Mouse (Mus musculus): ENCODE measurements at regions not wholly inside any gene's neighbourhood (a gene's known extent, or its start where the extent isn't known, plus 50 kb on each side); places are given as distances from the start of the nearest gene placed in this dataset.

DNA sequence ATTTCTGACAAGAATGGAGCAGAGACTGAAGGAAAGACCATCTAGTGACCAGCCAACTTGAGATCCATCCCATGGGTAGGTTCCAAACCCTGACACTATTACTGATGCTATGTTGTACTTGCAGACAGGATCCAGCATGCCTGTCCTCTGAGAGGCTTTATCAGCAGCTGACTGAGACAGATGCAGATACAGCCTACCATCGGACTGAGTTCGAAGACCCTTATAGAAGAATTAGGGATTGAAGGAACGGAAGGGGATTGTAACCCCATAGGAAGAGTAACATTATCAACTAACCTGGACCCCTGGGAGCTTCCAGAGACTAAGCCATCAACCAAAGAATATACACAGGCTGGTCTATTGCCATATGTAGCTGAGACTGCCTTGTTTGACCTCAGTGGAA, 183.1 kb upstream of the Adcy2 start:
- WGBS: 71% methylated on average over 3 of the region's 3 CpGs
- no peak overlapping the region for H3K4me3 ChIP-seq (ENCODE audit: low read length)
- H3K4me1 ChIP-seq (ENCODE audit: control insufficient read depth, insufficient read depth, low read length): no peaks in the 10 kb centered on the region
- no peaks in the 10 kb centered on the region for H3K36me3 ChIP-seq (ENCODE audit: control insufficient read depth, insufficient read depth)
- H3K9me3 ChIP-seq (replicated peaks; ENCODE audit: control insufficient read depth, low read length): no peaks in the 10 kb centered on the region
- no peak overlapping the region for H3K9ac ChIP-seq (ENCODE audit: low read length)
- no peak overlapping the region for H3K27ac ChIP-seq (ENCODE audit: low read length)
- no peak for ATAC-seq (replicated peaks; ENCODE audit: extremely low read depth, insufficient read depth, low FRiP score)
- H3K27me3 ChIP-seq (ENCODE audit: control insufficient read depth, insufficient read depth, low read length): no peaks in the 10 kb centered on the region
- H3K4me2 ChIP-seq (ENCODE audit: low read depth, low read length): no peak overlapping the region

DNA sequence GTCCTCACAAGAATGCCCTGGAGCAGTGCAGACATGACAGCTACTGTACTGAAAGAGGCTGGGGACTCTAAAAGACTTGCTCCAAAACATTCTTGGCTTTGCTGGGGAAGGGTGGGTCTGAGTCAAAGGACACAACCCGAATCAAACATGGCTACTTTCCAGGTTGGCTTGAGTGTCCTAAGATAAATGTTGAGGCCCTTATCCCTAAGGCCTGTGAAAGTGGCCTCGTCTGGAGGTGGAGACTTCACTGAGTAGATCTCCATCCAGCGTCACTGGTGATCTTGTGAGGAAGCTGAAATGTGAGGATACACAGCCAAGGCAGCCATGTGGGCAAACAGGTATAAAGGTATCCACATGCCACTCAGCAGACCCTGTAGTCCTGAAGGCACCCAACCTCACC, 191.3 kb upstream of the Adcy2 start:
- no peak for ATAC-seq (replicated peaks; ENCODE audit: extremely low read depth, insufficient read depth, low FRiP score)
- WGBS: 43% methylated on average over 3 of the region's 3 CpGs
- no peak overlapping the region for H3K4me3 ChIP-seq (ENCODE audit: low read length)
- no peaks in the 10 kb centered on the region for H3K36me3 ChIP-seq (ENCODE audit: control insufficient read depth, insufficient read depth)
- no peak overlapping the region for H3K9ac ChIP-seq (ENCODE audit: low read length)
- H3K4me2 ChIP-seq (ENCODE audit: low read depth, low read length): no peak overlapping the region
- H3K27ac ChIP-seq (ENCODE audit: low read length): no peak overlapping the region
- H3K27me3 ChIP-seq (ENCODE audit: control insufficient read depth, insufficient read depth, low read length): no peaks in the 10 kb centered on the region
- no peaks in the 10 kb centered on the region for H3K9me3 ChIP-seq (replicated peaks; ENCODE audit: control insufficient read depth, low read length)
- no peaks in the 10 kb centered on the region for H3K4me1 ChIP-seq (ENCODE audit: control insufficient read depth, insufficient read depth, low read length)

DNA sequence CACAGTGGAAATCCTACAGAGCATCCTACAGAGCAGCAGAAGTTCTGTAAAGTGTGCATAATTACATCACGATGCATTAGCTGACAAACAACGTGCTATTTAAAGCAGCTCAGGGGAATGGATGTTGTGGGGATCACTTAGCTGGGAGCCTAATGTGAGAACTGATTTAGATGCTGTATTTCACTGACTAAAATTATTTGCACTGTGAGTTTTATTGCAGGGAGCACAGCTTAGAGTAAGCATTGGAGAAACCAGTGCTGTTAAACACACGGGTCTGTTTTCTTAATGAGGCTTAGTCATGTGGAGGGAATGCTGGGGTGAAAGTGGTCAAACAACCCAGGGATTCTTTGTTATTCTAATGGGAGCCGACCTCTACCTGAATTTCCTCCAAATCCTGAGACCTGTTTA, 197.1 kb upstream of the Adcy2 start:
- 10% methylated on average over 4 of the region's 4 CpGs for WGBS
- no peaks in the 10 kb centered on the region for H3K27me3 ChIP-seq (ENCODE audit: control insufficient read depth, insufficient read depth, low read length)
- H3K27ac ChIP-seq (ENCODE audit: low read length): no peak overlapping the region
- H3K4me2 ChIP-seq (ENCODE audit: low read depth, low read length): no peak overlapping the region
- no peaks in the 10 kb centered on the region for H3K4me1 ChIP-seq (ENCODE audit: control insufficient read depth, insufficient read depth, low read length)
- H3K36me3 ChIP-seq (ENCODE audit: control insufficient read depth, insufficient read depth): no peaks in the 10 kb centered on the region
- H3K9ac ChIP-seq (ENCODE audit: low read length): no peak overlapping the region
- H3K4me3 ChIP-seq (ENCODE audit: low read length): no peak overlapping the region
- no peak for ATAC-seq (replicated peaks; ENCODE audit: extremely low read depth, insufficient read depth, low FRiP score)
- H3K9me3 ChIP-seq (replicated peaks; ENCODE audit: control insufficient read depth, low read length): no peaks in the 10 kb centered on the region

DNA sequence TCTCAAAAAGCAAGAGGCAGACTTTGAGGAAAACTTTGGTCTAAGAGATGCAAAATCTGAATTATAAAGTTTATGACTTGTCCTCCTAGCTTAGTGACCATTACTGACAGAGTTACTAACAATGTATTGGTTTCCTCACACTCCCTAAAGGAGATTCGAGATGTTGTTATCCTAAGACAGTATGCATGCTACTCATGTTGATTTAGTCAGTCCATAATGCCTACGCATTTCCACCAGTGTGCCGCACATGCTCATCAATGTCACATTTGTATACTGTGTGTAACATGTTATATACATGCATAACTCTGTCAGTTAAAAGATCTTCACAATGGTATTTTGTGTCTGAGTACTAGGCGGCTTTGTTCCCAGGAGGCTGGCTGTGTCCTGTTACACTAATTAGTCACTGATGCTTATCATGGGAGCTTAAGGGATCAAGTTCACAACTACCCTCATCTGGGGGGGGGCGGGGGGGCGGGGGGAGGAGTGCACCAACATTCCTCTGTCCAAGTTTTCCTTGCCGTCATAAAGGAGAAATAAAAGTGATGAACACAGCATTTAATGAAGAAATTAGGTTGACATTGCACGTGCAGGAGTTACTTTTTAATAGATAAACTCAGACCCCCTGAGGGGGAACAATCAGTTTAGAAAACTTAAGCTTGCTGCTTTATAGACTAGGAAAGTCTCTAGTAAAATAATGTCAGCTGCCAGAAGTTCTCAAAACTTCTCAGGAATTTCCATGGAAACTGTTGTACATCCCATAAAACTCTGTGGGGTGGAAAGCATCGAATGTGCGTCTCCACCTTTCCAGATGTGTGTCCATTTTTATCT, 208.6 kb upstream of the Adcy2 start:
- Histone ChIP-seq H3K9me3 (replicated peaks; ENCODE audit: control insufficient read depth, low read length) (no peaks in the 10 kb centered on the region), H3K4me1 (ENCODE audit: control insufficient read depth, insufficient read depth, low read length) (no peaks in the 10 kb centered on the region), H3K9ac (ENCODE audit: low read length) (no peak overlapping the region), H3K4me2 (ENCODE audit: low read depth, low read length) (no peak overlapping the region), H3K4me3 (ENCODE audit: low read length) (no peak overlapping the region), H3K27me3 (ENCODE audit: control insufficient read depth, insufficient read depth, low read length) (no peaks in the 10 kb centered on the region), H3K27ac (ENCODE audit: low read length) (no peak overlapping the region), H3K36me3 (ENCODE audit: control insufficient read depth, insufficient read depth) (no peaks in the 10 kb centered on the region)
- ATAC-seq (replicated peaks; ENCODE audit: extremely low read depth, insufficient read depth, low FRiP score): no peak
- 61% methylated on average over 10 of the region's 10 CpGs for WGBS

DNA sequence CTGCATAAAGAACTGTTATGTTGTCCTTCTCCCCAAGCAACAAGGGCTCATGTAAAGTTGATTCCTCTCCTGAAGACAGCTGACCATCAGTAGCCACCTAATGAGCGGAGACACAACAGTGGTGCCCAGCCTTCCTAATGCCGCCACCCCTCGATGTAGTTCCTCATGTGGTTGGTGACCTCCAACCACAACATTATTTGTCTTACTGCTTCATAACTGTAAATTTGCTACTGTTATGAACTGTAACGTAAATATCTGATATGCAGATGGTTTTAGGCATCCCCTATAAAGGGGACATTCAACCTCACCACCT, 209.2 kb upstream of the Adcy2 start:
- Histone ChIP-seq H3K27me3 (ENCODE audit: control insufficient read depth, insufficient read depth, low read length) (no peaks in the 10 kb centered on the region), H3K9ac (ENCODE audit: low read length) (no peak overlapping the region), H3K4me3 (ENCODE audit: low read length) (no peak overlapping the region), H3K4me1 (ENCODE audit: control insufficient read depth, insufficient read depth, low read length) (no peaks in the 10 kb centered on the region), H3K27ac (ENCODE audit: low read length) (no peak overlapping the region), H3K9me3 (replicated peaks; ENCODE audit: control insufficient read depth, low read length) (no peaks in the 10 kb centered on the region), H3K4me2 (ENCODE audit: low read depth, low read length) (no peak overlapping the region), H3K36me3 (ENCODE audit: control insufficient read depth, insufficient read depth) (no peaks in the 10 kb centered on the region)
- ATAC-seq (replicated peaks; ENCODE audit: extremely low read depth, insufficient read depth, low FRiP score): no peak
- WGBS: 73% methylated on average over 4 of the region's 4 CpGs

DNA sequence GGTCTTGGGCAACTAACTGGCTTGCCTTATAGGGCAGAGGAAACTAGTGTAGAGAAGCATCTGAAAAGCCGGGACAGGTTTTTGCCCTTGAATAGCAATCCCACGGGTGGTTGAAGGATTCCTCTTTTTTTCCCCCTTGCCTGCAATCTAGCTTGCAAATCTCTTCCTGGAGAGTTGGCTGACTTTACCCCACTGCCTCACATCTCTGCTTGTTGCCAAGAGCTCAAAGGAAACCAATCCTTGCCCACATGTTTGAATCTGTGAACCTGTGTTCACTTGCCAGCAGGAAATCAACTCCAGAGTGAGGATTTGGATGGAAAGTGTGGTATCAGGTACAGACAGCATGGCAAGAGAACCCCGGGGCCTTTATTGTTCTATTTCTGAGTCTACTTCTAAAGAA, 217.2 kb upstream of the Adcy2 start:
- 62% methylated on average over 3 of the region's 3 CpGs for WGBS

DNA sequence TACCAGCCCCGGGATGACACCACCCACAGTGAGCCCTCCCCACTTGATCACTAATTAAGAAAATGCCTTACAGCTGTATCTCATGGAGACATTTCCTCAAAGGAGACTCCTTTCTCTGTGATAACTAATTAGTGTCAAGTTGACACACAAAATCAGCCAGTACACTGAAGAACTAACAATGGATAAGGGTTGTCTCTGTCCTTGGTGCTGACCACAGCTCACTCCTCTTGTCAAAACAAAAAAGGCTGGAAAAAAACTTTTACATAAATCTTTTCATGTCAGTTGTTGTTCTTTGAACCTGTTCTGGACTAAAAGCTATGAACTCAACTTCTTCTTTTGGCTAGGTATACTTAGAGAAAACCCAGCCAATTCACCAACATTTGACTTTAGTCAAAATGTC, 221.1 kb upstream of the Adcy2 start:
- H3K4me2 ChIP-seq (ENCODE audit: low read depth, low read length): no peak overlapping the region
- H3K27me3 ChIP-seq (ENCODE audit: control insufficient read depth, insufficient read depth, low read length): no peaks in the 10 kb centered on the region
- H3K27ac ChIP-seq (ENCODE audit: low read length): no peak overlapping the region
- H3K4me1 ChIP-seq (ENCODE audit: control insufficient read depth, insufficient read depth, low read length): no peaks in the 10 kb centered on the region
- H3K4me3 ChIP-seq (ENCODE audit: low read length): no peak overlapping the region
- no peak for ATAC-seq (replicated peaks; ENCODE audit: extremely low read depth, insufficient read depth, low FRiP score)
- WGBS: 48% methylated on average over 1 of the region's 1 CpGs
- no peak overlapping the region for H3K9ac ChIP-seq (ENCODE audit: low read length)
- no peaks in the 10 kb centered on the region for H3K36me3 ChIP-seq (ENCODE audit: control insufficient read depth, insufficient read depth)
- no peaks in the 10 kb centered on the region for H3K9me3 ChIP-seq (replicated peaks; ENCODE audit: control insufficient read depth, low read length)

More for the DNA sequence above, 217.2 kb upstream of the Adcy2 start:
- H3K27me3 ChIP-seq (ENCODE audit: control insufficient read depth, insufficient read depth, low read length): no peaks in the 10 kb centered on the region
- no peak overlapping the region for H3K4me2 ChIP-seq (ENCODE audit: low read depth, low read length)
- no peaks in the 10 kb centered on the region for H3K9me3 ChIP-seq (replicated peaks; ENCODE audit: control insufficient read depth, low read length)
- H3K4me1 ChIP-seq (ENCODE audit: control insufficient read depth, insufficient read depth, low read length): no peaks in the 10 kb centered on the region
- no peak overlapping the region for H3K4me3 ChIP-seq (ENCODE audit: low read length)
- ATAC-seq (replicated peaks; ENCODE audit: extremely low read depth, insufficient read depth, low FRiP score): no peak
- H3K36me3 ChIP-seq (ENCODE audit: control insufficient read depth, insufficient read depth): no peaks in the 10 kb centered on the region
- no peak overlapping the region for H3K9ac ChIP-seq (ENCODE audit: low read length)
- H3K27ac ChIP-seq (ENCODE audit: low read length): no peak overlapping the region

DNA sequence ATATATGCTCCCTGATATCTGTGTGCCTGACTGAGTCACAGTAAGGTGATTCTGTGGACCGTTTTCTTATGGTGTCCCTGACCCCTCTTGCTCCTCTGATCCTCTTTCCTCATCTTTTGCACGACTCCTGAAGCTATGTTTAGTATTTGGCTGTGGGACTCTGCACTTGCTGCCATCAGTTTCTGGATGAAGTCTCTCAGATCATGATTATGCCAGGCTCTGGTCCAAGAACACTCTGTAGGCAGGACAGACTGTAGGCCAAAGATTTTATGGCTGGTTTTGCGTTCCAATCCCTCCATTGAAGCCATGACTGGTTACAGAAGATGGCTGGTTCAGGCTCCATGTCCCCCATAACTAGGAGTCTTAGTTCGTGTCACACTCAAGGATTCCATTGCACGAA, 227.2 kb upstream of the Adcy2 start:
- Histone ChIP-seq H3K4me3 (ENCODE audit: low read length) (no peak overlapping the region), H3K9me3 (replicated peaks; ENCODE audit: control insufficient read depth, low read length) (no peaks in the 10 kb centered on the region), H3K36me3 (ENCODE audit: control insufficient read depth, insufficient read depth) (no peaks in the 10 kb centered on the region), H3K27ac (ENCODE audit: low read length) (no peak overlapping the region), H3K9ac (ENCODE audit: low read length) (no peak overlapping the region), H3K4me2 (ENCODE audit: low read depth, low read length) (no peak overlapping the region), H3K27me3 (ENCODE audit: control insufficient read depth, insufficient read depth, low read length) (no peaks in the 10 kb centered on the region), H3K4me1 (ENCODE audit: control insufficient read depth, insufficient read depth, low read length) (no peaks in the 10 kb centered on the region)
- WGBS: 57% methylated on average over 5 of the region's 5 CpGs
- no peak for ATAC-seq (replicated peaks; ENCODE audit: extremely low read depth, insufficient read depth, low FRiP score)

DNA sequence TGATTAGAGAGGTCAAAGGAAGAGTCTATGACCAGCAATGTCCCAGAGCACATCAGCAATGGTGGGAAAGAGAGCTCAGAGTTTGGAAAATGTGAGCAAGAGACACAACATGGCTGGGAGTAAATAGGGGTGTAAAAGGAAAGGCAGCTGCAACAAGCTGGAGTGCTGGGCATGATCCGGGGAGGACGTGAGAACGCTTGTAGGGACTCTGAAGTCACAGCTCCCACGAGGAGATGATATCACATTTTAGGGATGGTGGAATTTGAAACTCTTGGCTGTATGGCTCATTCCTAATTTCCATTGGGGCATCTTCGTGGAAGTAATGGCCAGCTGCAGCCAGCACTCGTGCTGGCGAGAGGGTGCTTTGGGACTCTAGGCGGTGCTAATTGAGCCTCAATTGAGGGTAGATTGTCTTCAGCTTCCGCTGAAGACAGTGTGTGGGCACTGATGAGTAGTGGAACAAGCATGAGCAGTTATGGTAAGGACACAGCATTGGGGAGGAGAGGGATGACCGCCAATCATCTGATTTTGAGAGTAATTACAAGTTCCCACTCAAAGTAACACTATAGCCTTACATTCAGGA, 231.1 kb upstream of the Adcy2 start:
- Histone ChIP-seq H3K27me3 (ENCODE audit: control insufficient read depth, insufficient read depth, low read length) (no peaks in the 10 kb centered on the region), H3K9me3 (replicated peaks; ENCODE audit: control insufficient read depth, low read length) (no peaks in the 10 kb centered on the region), H3K4me3 (ENCODE audit: low read length) (no peak overlapping the region), H3K9ac (ENCODE audit: low read length) (no peak overlapping the region), H3K27ac (ENCODE audit: low read length) (no peak overlapping the region), H3K36me3 (ENCODE audit: control insufficient read depth, insufficient read depth) (no peaks in the 10 kb centered on the region), H3K4me1 (ENCODE audit: control insufficient read depth, insufficient read depth, low read length) (no peaks in the 10 kb centered on the region), H3K4me2 (ENCODE audit: low read depth, low read length) (no peak overlapping the region)
- WGBS: 64% methylated on average over 10 of the region's 10 CpGs
- ATAC-seq (replicated peaks; ENCODE audit: extremely low read depth, insufficient read depth, low FRiP score): no peak
